ENCODE assay signal across 8 mouse cellular contexts in genomic region chr5:45494093-45494755, GRCm38 (mm10). TPM values are rescaled to one million over a fixed set of nuclear protein-coding genes. Genes with fewer than 3 reads are reported as not detected.
DNase-seq lines count a peak whose midpoint lies in the region; ATAC-seq and TF ChIP-seq lines count a peak whose summit lies in the region.

No protein-coding gene starts in this region.

- 49% methylated on average over 9 of the region's 9 CpGs for WGBS in heart, embryonic 13.5 days
- WGBS in forebrain, embryonic 10.5 days: 73% methylated on average over 9 of the region's 9 CpGs
- 47% methylated on average over 9 of the region's 9 CpGs for WGBS in limb, embryonic 11.5 days

- DNase-seq in heart, postnatal 4 days: no peak
- no peak for DNase-seq in forebrain, embryonic 10.5 days (ENCODE audit: extremely low spot score, low spot score)
- no peak for DNase-seq in limb, embryonic 11.5 days (ENCODE audit: low spot score)
- DNase-seq in frontal cortex, postnatal 14 days (ENCODE audit: low spot score in 2 of 2): no peak
- no peak for DNase-seq in adrenal gland, postnatal 25 days
- no peak for DNase-seq in ovary, postnatal 14 days (ENCODE audit: low spot score)

- H3K4me2 ChIP-seq in heart, embryonic 13.5 days: peak overlapping the region; percentile 79
- peak overlapping the region; percentile 69 for H3K4me2 ChIP-seq in limb, embryonic 11.5 days (ENCODE audit: low read depth, severe bottlenecking)
- H3K4me2 ChIP-seq in myocyte (ENCODE audit: low read depth): peak overlapping the region; percentile 96

- H3K9me3 ChIP-seq in heart, embryonic 13.5 days: no peaks in the 10 kb centered on the region
- no peaks in the 10 kb centered on the region for H3K9me3 ChIP-seq in forebrain, embryonic 10.5 days
- H3K9me3 ChIP-seq in limb, embryonic 11.5 days (ENCODE audit: control insufficient read depth, low read length): no peaks in the 10 kb centered on the region

- H3K79me2 ChIP-seq in myocyte (ENCODE audit: control insufficient read depth, insufficient read depth): peaks cover 12% of the 10 kb centered on the region

- ATAC-seq in heart, embryonic 13.5 days (ENCODE audit: extremely low read depth, insufficient number of reproducible peaks, low FRiP score, low TSS enrichment): no peak
- no peak for ATAC-seq in limb, embryonic 11.5 days (ENCODE audit: insufficient number of reproducible peaks, low FRiP score, low TSS enrichment, low read depth)

- no peak for TF ChIP-seq POLR2A in myocyte (IDR thresholded peaks at IDR 0.05; ENCODE audit: insufficient read length, low read depth)

- peaks cover 36% of the 10 kb centered on the region for H3K36me3 ChIP-seq in heart, embryonic 13.5 days
- H3K36me3 ChIP-seq in forebrain, embryonic 10.5 days (replicated peaks): peaks cover 42% of the 10 kb centered on the region
- H3K36me3 ChIP-seq in limb, embryonic 11.5 days (ENCODE audit: control insufficient read depth, insufficient read depth, low read length): no peaks in the 10 kb centered on the region; the same call in 1 of the 2 replicates
- peaks cover 4% of the 10 kb centered on the region for H3K36me3 ChIP-seq in myocyte (ENCODE audit: control insufficient read depth, insufficient read depth)

- H3K4me3 ChIP-seq in heart, embryonic 13.5 days: peak overlapping the region; percentile 83
- H3K4me3 ChIP-seq in forebrain, embryonic 10.5 days: peak overlapping the region; percentile 75
- H3K4me3 ChIP-seq in limb, embryonic 11.5 days (ENCODE audit: low read depth, low read length): peak overlapping the region; percentile 62
- peak overlapping the region; percentile 66 for H3K4me3 ChIP-seq in myocyte

- H3K9ac ChIP-seq in heart, embryonic 13.5 days: peak overlapping the region; percentile 91
- H3K9ac ChIP-seq in limb, embryonic 11.5 days (ENCODE audit: low read length): peak overlapping the region; percentile 84; the same call in 1 of the 2 replicates

- H3K27ac ChIP-seq in heart, embryonic 13.5 days (replicated peaks): peak overlapping the region; percentile 81; the same call in 1 of the 2 replicates
- H3K27ac ChIP-seq in forebrain, embryonic 10.5 days: peak overlapping the region; percentile 91
- H3K27ac ChIP-seq in limb, embryonic 11.5 days (replicated peaks; ENCODE audit: low read depth, low read length): no peak overlapping the region

- H3ac ChIP-seq in myocyte (ENCODE audit: control insufficient read depth, insufficient read length): peak overlapping the region; percentile 54

- H3K27me3 ChIP-seq in heart, embryonic 13.5 days (replicated peaks): peaks cover 19% of the 10 kb centered on the region
- H3K27me3 ChIP-seq in forebrain, embryonic 10.5 days (ENCODE audit: poor library complexity, severe bottlenecking): 0 out of 2 replicates have a peak, but pooled peaks cover 12% of the 10 kb centered on the region
- no peaks in the 10 kb centered on the region for H3K27me3 ChIP-seq in limb, embryonic 11.5 days (ENCODE audit: control insufficient read depth, insufficient read depth, low read length)
- H3K27me3 ChIP-seq in myocyte (ENCODE audit: control insufficient read depth, insufficient read depth, insufficient read length): peaks cover 3% of the 10 kb centered on the region

- H3K4me1 ChIP-seq in heart, embryonic 13.5 days: peaks cover 16% of the 10 kb centered on the region
- peaks cover 31% of the 10 kb centered on the region for H3K4me1 ChIP-seq in forebrain, embryonic 10.5 days
- H3K4me1 ChIP-seq in limb, embryonic 11.5 days (ENCODE audit: control insufficient read depth, insufficient read depth, low read length): peaks cover 5% of the 10 kb centered on the region; the same call in 1 of the 2 replicates

TF ChIP-seq in myocyte, 11 proteins besides CTCF, POLR2A, EP300 and RAD21:
- TF ChIP-seq E2F4 (IDR thresholded peaks at IDR 0.05; ENCODE audit: insufficient read depth) (no peak), REST (IDR thresholded peaks at IDR 0.05; ENCODE audit: insufficient read depth, insufficient read length) (no peak), TCF3 (IDR thresholded peaks at IDR 0.05; ENCODE audit: insufficient read length, low read depth) (no peak), MAX (IDR thresholded peaks at IDR 0.05; ENCODE audit: low read depth) (no peak), MYOG (IDR thresholded peaks at IDR 0.05; ENCODE audit: control insufficient read depth in 1 of 3, insufficient read depth in 1 of 3, insufficient read length in 2 of 3, low read depth in 2 of 3) (no peak), USF1 (IDR thresholded peaks at IDR 0.05; ENCODE audit: low read depth) (no peak), SRF (IDR thresholded peaks at IDR 0.05; ENCODE audit: control insufficient read depth, insufficient read length, low read depth) (no peak), CEBPB (IDR thresholded peaks at IDR 0.05; ENCODE audit: insufficient read depth, poor library complexity, severe bottlenecking) (no peak), TCF12 (IDR thresholded peaks at IDR 0.05; ENCODE audit: insufficient read depth, poor library complexity, severe bottlenecking) (no peak), MYOD1 (IDR thresholded peaks at IDR 0.05; ENCODE audit: control insufficient read depth in 1 of 3, insufficient read length in 2 of 3, low read depth in 2 of 3) (no peak), POLR2AphosphoS2 (IDR thresholded peaks at IDR 0.05; ENCODE audit: insufficient read length, low read depth) (no peak)

RNA-seq across cellular contexts. Expression of gene Lap3, which starts 1.1 kb away (rescaled TPM):
- polyA plus RNA-seq in heart, embryonic 13.5 days (2015; fragmentation: Nextera tagmentation; extraction: Ambion mirVana): 64.0 and 66.6 TPM in 2 replicates
- 10 to 100 TPM; 74.3 to 92.5 TPM for total RNA-seq in heart, postnatal 4 days (2021)
- polyA plus RNA-seq in forebrain, embryonic 10.5 days (2016; fragmentation: Nextera tagmentation; extraction: Ambion mirVana): 114 and 116 TPM in 2 replicates
- 98.3 and 104 TPM in 2 replicates for polyA plus RNA-seq in limb, embryonic 11.5 days (2014; fragmentation: Nextera tagmentation; extraction: Ambion mirVana)
- polyA plus RNA-seq in myocyte (2012; fragmentation: generic; extraction: Trizol): 70.5 TPM
- total RNA-seq in adrenal gland, postnatal 25 days (2021): 54.5 and 61.8 TPM in 2 replicates

RNA-seq across cellular contexts. Expression of gene Med28, which starts 25.8 kb away (rescaled TPM):
- polyA plus RNA-seq in heart, embryonic 13.5 days (2015; fragmentation: Nextera tagmentation; extraction: Ambion mirVana): 172 and 189 TPM in 2 replicates
- total RNA-seq in heart, postnatal 4 days (2021): 10 to 100 TPM; 53.6 to 60.3 TPM
- 287 and 301 TPM in 2 replicates for polyA plus RNA-seq in forebrain, embryonic 10.5 days (2016; fragmentation: Nextera tagmentation; extraction: Ambion mirVana)
- 299 and 312 TPM in 2 replicates for polyA plus RNA-seq in limb, embryonic 11.5 days (2014; fragmentation: Nextera tagmentation; extraction: Ambion mirVana)
- 152 TPM for polyA plus RNA-seq in myocyte (2012; fragmentation: generic; extraction: Trizol)
- total RNA-seq in adrenal gland, postnatal 25 days (2021): 90.1 and 100 TPM in 2 replicates

RNA-seq across cellular contexts. Expression of gene Clrn2, which starts 40.7 kb away (rescaled TPM):
- polyA plus RNA-seq in heart, embryonic 13.5 days (2015; fragmentation: Nextera tagmentation; extraction: Ambion mirVana): not detected in 2 replicates
- total RNA-seq in heart, postnatal 4 days (2021): not detected
- 0.15 TPM in 1 of 2 replicates, not detected in the other for polyA plus RNA-seq in forebrain, embryonic 10.5 days (2016; fragmentation: Nextera tagmentation; extraction: Ambion mirVana)
- not detected in 2 replicates for polyA plus RNA-seq in limb, embryonic 11.5 days (2014; fragmentation: Nextera tagmentation; extraction: Ambion mirVana)
- polyA plus RNA-seq in myocyte (2012; fragmentation: generic; extraction: Trizol): not detected
- not detected in 2 replicates for total RNA-seq in adrenal gland, postnatal 25 days (2021)

RNA-seq across cellular contexts. Expression of gene Qdpr, which starts 44.2 kb away (rescaled TPM):
- 87.2 and 98.7 TPM in 2 replicates for polyA plus RNA-seq in heart, embryonic 13.5 days (2015; fragmentation: Nextera tagmentation; extraction: Ambion mirVana)
- total RNA-seq in heart, postnatal 4 days (2021): 10 to 100 TPM; 72.7 to 81.2 TPM
- polyA plus RNA-seq in forebrain, embryonic 10.5 days (2016; fragmentation: Nextera tagmentation; extraction: Ambion mirVana): 126 and 127 TPM in 2 replicates
- polyA plus RNA-seq in limb, embryonic 11.5 days (2014; fragmentation: Nextera tagmentation; extraction: Ambion mirVana): 110 and 118 TPM in 2 replicates
- polyA plus RNA-seq in myocyte (2012; fragmentation: generic; extraction: Trizol): 62.4 TPM
- 121 and 129 TPM in 2 replicates for total RNA-seq in adrenal gland, postnatal 25 days (2021)
